Mouse (Mus musculus): ENCODE results near the gene Sept11. TPM values are rescaled to one million over a fixed set of nuclear protein-coding genes. Genes with fewer than 3 reads are reported as not detected.

The Sept11 gene
- polyA plus RNA-seq, 1 experiment from 2014 or later = 224 TPM

- Histone ChIP-seq H3K4me3 (ENCODE audit: low read length) (no peak overlapping the region), H3K4me1 (ENCODE audit: control insufficient read depth, insufficient read depth, low read length) (peaks cover 25% of the 10 kb centered on the region; the same call in 1 of the 2 replicates), H3K9ac (ENCODE audit: low read depth, low read length) (no peak overlapping the region), H3K27me3 (ENCODE audit: control insufficient read depth, insufficient read depth, low read length) (no peaks in the 10 kb centered on the region), H3K27ac (ENCODE audit: low read depth, low read length) (0 out of 2 replicates have a peak overlapping the region, but pooled peaks have one; percentile 37), H3K4me2 (replicated peaks; ENCODE audit: low read depth, low read length) (no peak overlapping the region), H3K9me3 (ENCODE audit: control insufficient read depth, low read length) (no peaks in the 10 kb centered on the region; the same call in 1 of the 2 replicates), H3K36me3 (ENCODE audit: control insufficient read depth, insufficient read depth, low read length) (peaks cover 48% of the 10 kb centered on the region)
- WGBS = 36% methylated on average over 12 of the region's 12 CpGs
- ATAC-seq (ENCODE audit: low FRiP score, low TSS enrichment) = peak; percentile 73
These were observed 50.3 kb downstream of the Sept11 start for GRCm38 (mm10) chr5:93143360-93144091.

GRCm38 (mm10) chr5:93144874-93145273 is 51.6 kb downstream of the Sept11 start:
- no peak overlapping the region for H3K4me2 ChIP-seq (replicated peaks; ENCODE audit: low read depth, low read length)
- no peaks in the 10 kb centered on the region for H3K9me3 ChIP-seq (ENCODE audit: control insufficient read depth, low read length)
- ATAC-seq (ENCODE audit: low FRiP score, low TSS enrichment) = no peak
- no peak overlapping the region for H3K27ac ChIP-seq (ENCODE audit: low read depth, low read length)
- no peak overlapping the region for H3K4me3 ChIP-seq (ENCODE audit: low read length)
- H3K9ac ChIP-seq (ENCODE audit: low read depth, low read length) = no peak overlapping the region
- H3K27me3 ChIP-seq (ENCODE audit: control insufficient read depth, insufficient read depth, low read length) = no peaks in the 10 kb centered on the region
- WGBS = 17% methylated on average over 5 of the region's 5 CpGs
- H3K36me3 ChIP-seq (ENCODE audit: control insufficient read depth, insufficient read depth, low read length) = peaks cover 47% of the 10 kb centered on the region
- H3K4me1 ChIP-seq (ENCODE audit: control insufficient read depth, insufficient read depth, low read length) = peaks cover 25% of the 10 kb centered on the region; the same call in 1 of the 2 replicates

- H3K9me3 ChIP-seq (ENCODE audit: control insufficient read depth, low read length) = no peaks in the 10 kb centered on the region
- peaks cover 46% of the 10 kb centered on the region for H3K36me3 ChIP-seq (ENCODE audit: control insufficient read depth, insufficient read depth, low read length)
- no peaks in the 10 kb centered on the region for H3K27me3 ChIP-seq (ENCODE audit: control insufficient read depth, insufficient read depth, low read length)
- H3K9ac ChIP-seq (ENCODE audit: low read depth, low read length) = no peak overlapping the region
- H3K27ac ChIP-seq (ENCODE audit: low read depth, low read length) = no peak overlapping the region
- no peak for ATAC-seq (ENCODE audit: low FRiP score, low TSS enrichment)
- no peak overlapping the region for H3K4me2 ChIP-seq (replicated peaks; ENCODE audit: low read depth, low read length)
- H3K4me1 ChIP-seq (ENCODE audit: control insufficient read depth, insufficient read depth, low read length) = peaks cover 28% of the 10 kb centered on the region; the same call in 1 of the 2 replicates
- no peak overlapping the region for H3K4me3 ChIP-seq (ENCODE audit: low read length)
- WGBS = 63% methylated on average over 6 of the region's 6 CpGs
These were observed 52.3 kb downstream of the Sept11 start for GRCm38 (mm10) chr5:93145504-93145903.

GRCm38 (mm10) chr5:93149969-93150777 is 56.9 kb downstream of the Sept11 start:
- no peak for ATAC-seq (ENCODE audit: low FRiP score, low TSS enrichment)
- H3K9ac ChIP-seq (ENCODE audit: low read depth, low read length) = no peak overlapping the region
- H3K9me3 ChIP-seq (ENCODE audit: control insufficient read depth, low read length) = no peaks in the 10 kb centered on the region
- 73% methylated on average over 12 of the region's 12 CpGs for WGBS
- H3K4me2 ChIP-seq (replicated peaks; ENCODE audit: low read depth, low read length) = no peak overlapping the region
- H3K36me3 ChIP-seq (ENCODE audit: control insufficient read depth, insufficient read depth, low read length) = peaks cover 33% of the 10 kb centered on the region
- no peak overlapping the region for H3K4me3 ChIP-seq (ENCODE audit: low read length)
- H3K4me1 ChIP-seq (ENCODE audit: control insufficient read depth, insufficient read depth, low read length) = peaks cover 22% of the 10 kb centered on the region
- H3K27ac ChIP-seq (ENCODE audit: low read depth, low read length) = no peak overlapping the region
- no peaks in the 10 kb centered on the region for H3K27me3 ChIP-seq (ENCODE audit: control insufficient read depth, insufficient read depth, low read length)

GRCm38 (mm10) chr5:93151985-93152384 is 58.7 kb downstream of the Sept11 start:
- Histone ChIP-seq H3K9me3 (ENCODE audit: control insufficient read depth, low read length) (no peaks in the 10 kb centered on the region), H3K4me1 (ENCODE audit: control insufficient read depth, insufficient read depth, low read length) (peaks cover 12% of the 10 kb centered on the region), H3K4me2 (replicated peaks; ENCODE audit: low read depth, low read length) (no peak overlapping the region), H3K4me3 (ENCODE audit: low read length) (no peak overlapping the region), H3K27me3 (ENCODE audit: control insufficient read depth, insufficient read depth, low read length) (no peaks in the 10 kb centered on the region), H3K36me3 (ENCODE audit: control insufficient read depth, insufficient read depth, low read length) (peaks cover 49% of the 10 kb centered on the region), H3K27ac (ENCODE audit: low read depth, low read length) (0 out of 2 replicates have a peak overlapping the region, but pooled peaks have one; percentile 59), H3K9ac (ENCODE audit: low read depth, low read length) (no peak overlapping the region)
- 37% methylated on average over 6 of the region's 6 CpGs for WGBS
- no peak for ATAC-seq (ENCODE audit: low FRiP score, low TSS enrichment)

- WGBS = 80% methylated on average over 4 of the region's 4 CpGs
- Histone ChIP-seq H3K9ac (ENCODE audit: low read depth, low read length) (no peak overlapping the region), H3K27me3 (ENCODE audit: control insufficient read depth, insufficient read depth, low read length) (no peaks in the 10 kb centered on the region), H3K4me1 (ENCODE audit: control insufficient read depth, insufficient read depth, low read length) (peaks cover 12% of the 10 kb centered on the region), H3K9me3 (ENCODE audit: control insufficient read depth, low read length) (no peaks in the 10 kb centered on the region), H3K4me3 (ENCODE audit: low read length) (no peak overlapping the region), H3K36me3 (ENCODE audit: control insufficient read depth, insufficient read depth, low read length) (peaks cover 54% of the 10 kb centered on the region), H3K27ac (ENCODE audit: low read depth, low read length) (no peak overlapping the region), H3K4me2 (replicated peaks; ENCODE audit: low read depth, low read length) (no peak overlapping the region)
- ATAC-seq (ENCODE audit: low FRiP score, low TSS enrichment) = no peak
These were observed 59.2 kb downstream of the Sept11 start for GRCm38 (mm10) chr5:93152451-93152850.

- H3K36me3 ChIP-seq (ENCODE audit: control insufficient read depth, insufficient read depth, low read length) = peaks cover 58% of the 10 kb centered on the region
- ATAC-seq (ENCODE audit: low FRiP score, low TSS enrichment) = no peak
- no peaks in the 10 kb centered on the region for H3K27me3 ChIP-seq (ENCODE audit: control insufficient read depth, insufficient read depth, low read length)
- H3K4me2 ChIP-seq (replicated peaks; ENCODE audit: low read depth, low read length) = no peak overlapping the region
- no peaks in the 10 kb centered on the region for H3K9me3 ChIP-seq (ENCODE audit: control insufficient read depth, low read length)
- H3K4me3 ChIP-seq (ENCODE audit: low read length) = no peak overlapping the region
- 93% methylated on average over 11 of the region's 11 CpGs for WGBS
- no peak overlapping the region for H3K9ac ChIP-seq (ENCODE audit: low read depth, low read length)
- no peak overlapping the region for H3K27ac ChIP-seq (ENCODE audit: low read depth, low read length)
- peaks cover 12% of the 10 kb centered on the region for H3K4me1 ChIP-seq (ENCODE audit: control insufficient read depth, insufficient read depth, low read length)
These were observed 61.2 kb downstream of the Sept11 start for GRCm38 (mm10) chr5:93154401-93154800.

GRCm38 (mm10) chr5:93163541-93163940 is 70.3 kb downstream of the Sept11 start:
- H3K4me1 ChIP-seq (ENCODE audit: control insufficient read depth, insufficient read depth, low read length) = no peaks in the 10 kb centered on the region
- H3K4me2 ChIP-seq (replicated peaks; ENCODE audit: low read depth, low read length) = no peak overlapping the region
- no peaks in the 10 kb centered on the region for H3K9me3 ChIP-seq (ENCODE audit: control insufficient read depth, low read length)
- H3K9ac ChIP-seq (ENCODE audit: low read depth, low read length) = no peak overlapping the region
- H3K36me3 ChIP-seq (ENCODE audit: control insufficient read depth, insufficient read depth, low read length) = peaks cover 78% of the 10 kb centered on the region
- no peak overlapping the region for H3K27ac ChIP-seq (ENCODE audit: low read depth, low read length)
- no peak for ATAC-seq (ENCODE audit: low FRiP score, low TSS enrichment)
- no peaks in the 10 kb centered on the region for H3K27me3 ChIP-seq (ENCODE audit: control insufficient read depth, insufficient read depth, low read length)
- WGBS = 86% methylated on average over 3 of the region's 3 CpGs
- no peak overlapping the region for H3K4me3 ChIP-seq (ENCODE audit: low read length)

Data from kidney, embryonic 14.5 days (tissue).